Comparison of ENCODE assay signal across 8 mouse cellular contexts in genomic region chr1:191493476-191494302, GRCm38 (mm10).
DNase-seq lines count a peak whose midpoint lies in the region; ATAC-seq lines count a peak whose summit lies in the region.

No protein-coding gene starts in this region.

- H3K4me2 ChIP-seq in heart, embryonic 14.5 days (ENCODE audit: low read length), result peak overlapping the region; percentile 39
- peak overlapping the region; percentile 35; the same call in 1 of the 2 replicates for H3K4me2 ChIP-seq in liver, embryonic 16.5 days (ENCODE audit: low read depth, low read length)

- WGBS in heart, embryonic 14.5 days, result 34% methylated on average over 13 of the region's 13 CpGs
- 38% methylated on average over 13 of the region's 13 CpGs for WGBS in liver, embryonic 16.5 days (ENCODE audit: insufficient replicate concordance)
- WGBS in limb, embryonic 10.5 days, result 86% methylated on average over 13 of the region's 13 CpGs

- peaks cover 20 to 34% of the 10 kb centered on the region in 2 experiments for H3K4me1 ChIP-seq in heart, embryonic 14.5 days (ENCODE audit: control insufficient read depth in 2 of 2, insufficient read depth in 2 of 2, low read length in 2 of 2)
- peaks cover 18% of the 10 kb centered on the region for H3K4me1 ChIP-seq in liver, embryonic 16.5 days (ENCODE audit: control insufficient read depth, low read depth, low read length)
- H3K4me1 ChIP-seq in limb, embryonic 10.5 days, result peaks cover 4% of the 10 kb centered on the region; the same call in 1 of the 2 replicates

- 0 out of 2 replicates have a peak, but pooled peaks have one; percentile 55 for ATAC-seq in heart, embryonic 14.5 days (ENCODE audit: insufficient number of reproducible peaks, insufficient read depth, low FRiP score, low read depth)
- peak; percentile 82 for ATAC-seq in liver, embryonic 16.5 days (ENCODE audit: low read depth)

- H3K27ac ChIP-seq in heart, embryonic 14.5 days (replicated peaks in 1 of 2; ENCODE audit: control insufficient read depth in 1 of 2, insufficient read depth in 1 of 2, low read depth in 2 of 2, low read length in 2 of 2), result peak overlapping the region; percentile 83 to 87
- peak overlapping the region; percentile 60; the same call in 1 of the 2 replicates for H3K27ac ChIP-seq in liver, embryonic 16.5 days (ENCODE audit: low read length)
- H3K27ac ChIP-seq in limb, embryonic 10.5 days, result no peak overlapping the region

- H3K4me3 ChIP-seq in heart, embryonic 14.5 days (ENCODE audit: control insufficient read depth in 1 of 2, insufficient read depth in 1 of 2, low read depth in 1 of 2, low read length in 2 of 2), result no peak overlapping the region
- H3K4me3 ChIP-seq in liver, embryonic 16.5 days (ENCODE audit: low read depth, low read length), result no peak overlapping the region
- no peak overlapping the region for H3K4me3 ChIP-seq in limb, embryonic 10.5 days

- no peaks in the 10 kb centered on the region for H3K36me3 ChIP-seq in heart, embryonic 14.5 days (ENCODE audit: control insufficient read depth, insufficient read depth, low read length)
- H3K36me3 ChIP-seq in liver, embryonic 16.5 days (ENCODE audit: control insufficient read depth, insufficient read depth), result no peaks in the 10 kb centered on the region
- no peaks in the 10 kb centered on the region for H3K36me3 ChIP-seq in limb, embryonic 10.5 days

- H3K27me3 ChIP-seq in heart, embryonic 14.5 days (ENCODE audit: control insufficient read depth, insufficient read depth, low read length), result no peaks in the 10 kb centered on the region
- no peaks in the 10 kb centered on the region for H3K27me3 ChIP-seq in liver, embryonic 16.5 days (ENCODE audit: control insufficient read depth, insufficient read depth, low read depth, low read length)
- no peaks in the 10 kb centered on the region for H3K27me3 ChIP-seq in limb, embryonic 10.5 days (ENCODE audit: low read depth, poor library complexity, severe bottlenecking)

- peak; percentile 60 for DNase-seq in adrenal gland, adult 2 months
- no peak for DNase-seq in adrenal gland, postnatal 4 days (ENCODE audit: low spot score in 2 of 2)
- peak; percentile 56 for DNase-seq in brain, adult 2 months (ENCODE audit: low read depth, low spot score)
- no peak for DNase-seq in spleen, postnatal 36 days (ENCODE audit: low spot score in 2 of 2)
- no peak for DNase-seq in urinary bladder, adult 18-20 months (ENCODE audit: low spot score in 2 of 2)
- no peak for DNase-seq in limb, embryonic 10.5 days (ENCODE audit: low spot score)

- H3K9me3 ChIP-seq in heart, embryonic 14.5 days (ENCODE audit: control insufficient read depth, low read length), result no peaks in the 10 kb centered on the region
- no peaks in the 10 kb centered on the region for H3K9me3 ChIP-seq in liver, embryonic 16.5 days (replicated peaks; ENCODE audit: control insufficient read depth, low read length)
- H3K9me3 ChIP-seq in limb, embryonic 10.5 days (replicated peaks), result no peaks in the 10 kb centered on the region

- no peak overlapping the region for H3K9ac ChIP-seq in heart, embryonic 14.5 days (ENCODE audit: low read length)
- H3K9ac ChIP-seq in liver, embryonic 16.5 days (ENCODE audit: low read depth, low read length), result no peak overlapping the region

Comparison
In these comparisons a context has a peak if more than half of its experiments do, and no peak if none do; other contexts are left out.
1. DNase-seq: peak in adrenal gland, adult 2 months (single experiment) and brain, adult 2 months (single experiment); none in adrenal gland, postnatal 4 days (0 of 2), spleen, postnatal 36 days (0 of 2), urinary bladder, adult 18-20 months (0 of 2) and limb, embryonic 10.5 days (single experiment).